Mouse (Mus musculus) midbrain, embryonic 11.5 days (tissue): Measurements from ENCODE around the gene Sec61b. TPM values are rescaled to one million over a fixed set of nuclear protein-coding genes. Genes with fewer than 3 reads are reported as not detected.

Experiments
- ATAC-seq: fragments of 200-750 bp; cut with Nextera tagmentation; 2 replicates; pipeline ENCODE4 v1.8.0; 2017; ENCODE audit warnings: moderate TSS enrichment, moderate library complexity; ENCODE audit not compliant: low FRiP score
- DNase-seq: peaks from one replicate; pipeline ENCODE4 v3.0.0; 2015; ENCODE audit warnings: low spot score; ENCODE audit errors: missing footprints
- H3K27ac ChIP-seq: fragments of 300-500 bp; sonication (generic); 2 replicates; pipeline ENCODE4 v1.5.1; 2014; ENCODE audit warnings: low read depth, low read length
- H3K27me3 ChIP-seq: fragments of 300-500 bp; sonication (generic); 2 replicates; pipeline ENCODE4 v1.6.1; 2014; ENCODE audit warnings: mild to moderate bottlenecking, low read length, moderate library complexity, mixed read lengths; ENCODE audit not compliant: control insufficient read depth, insufficient read depth
- H3K36me3 ChIP-seq: fragments of 300-500 bp; sonication (generic); 2 replicates; pipeline ENCODE4 v1.6.1; 2014; ENCODE audit warnings: mild to moderate bottlenecking, low read length, moderate library complexity, mixed read lengths; ENCODE audit not compliant: control insufficient read depth, insufficient read depth
- H3K4me1 ChIP-seq: fragments of 300-500 bp; sonication (generic); 2 replicates; pipeline ENCODE4 v1.6.1; 2014; ENCODE audit warnings: low read length; ENCODE audit not compliant: control insufficient read depth, insufficient read depth
- H3K4me2 ChIP-seq: fragments of 300-500 bp; sonication (generic); 2 replicates; pipeline ENCODE4 v1.6.1; 2014; ENCODE audit warnings: mild to moderate bottlenecking, moderate library complexity
- H3K4me3 ChIP-seq: fragments of 300-500 bp; sonication (generic); 2 replicates; pipeline ENCODE4 v1.5.1; 2014; ENCODE audit warnings: low read depth, low read length
- H3K9ac ChIP-seq: fragments of 300-500 bp; sonication (generic); 2 replicates; pipeline ENCODE4 v1.6.1; 2014; ENCODE audit warnings: low read length
- H3K9me3 ChIP-seq: fragments of 300-500 bp; sonication (generic); 2 replicates; pipeline ENCODE4 v1.6.1; 2016; ENCODE audit warnings: low read length; ENCODE audit not compliant: control insufficient read depth
- WGBS: fragments of 180-500 bp; shearing (Covaris S2); extraction: QIAGEN DNeasy Blood & Tissue Kit; methylation state at CpG from one replicate; pipeline ENCODE4 v1.1.7; 2014; 5-methylcytosine and 5-hydroxymethylcytosine counted together
- polyA plus RNA-seq: library from polyadenylated mRNA; unstranded; fragments of >200 nt; fragmentation: Nextera tagmentation; extraction: Ambion mirVana; gene quantifications from 2 replicates; pipeline ENCODE4 v1.2.1, GENCODE M21; 2014

Gene Sec61b
- polyA plus RNA-seq, 1 experiment from 2014 or later = 364 TPM

DNA sequence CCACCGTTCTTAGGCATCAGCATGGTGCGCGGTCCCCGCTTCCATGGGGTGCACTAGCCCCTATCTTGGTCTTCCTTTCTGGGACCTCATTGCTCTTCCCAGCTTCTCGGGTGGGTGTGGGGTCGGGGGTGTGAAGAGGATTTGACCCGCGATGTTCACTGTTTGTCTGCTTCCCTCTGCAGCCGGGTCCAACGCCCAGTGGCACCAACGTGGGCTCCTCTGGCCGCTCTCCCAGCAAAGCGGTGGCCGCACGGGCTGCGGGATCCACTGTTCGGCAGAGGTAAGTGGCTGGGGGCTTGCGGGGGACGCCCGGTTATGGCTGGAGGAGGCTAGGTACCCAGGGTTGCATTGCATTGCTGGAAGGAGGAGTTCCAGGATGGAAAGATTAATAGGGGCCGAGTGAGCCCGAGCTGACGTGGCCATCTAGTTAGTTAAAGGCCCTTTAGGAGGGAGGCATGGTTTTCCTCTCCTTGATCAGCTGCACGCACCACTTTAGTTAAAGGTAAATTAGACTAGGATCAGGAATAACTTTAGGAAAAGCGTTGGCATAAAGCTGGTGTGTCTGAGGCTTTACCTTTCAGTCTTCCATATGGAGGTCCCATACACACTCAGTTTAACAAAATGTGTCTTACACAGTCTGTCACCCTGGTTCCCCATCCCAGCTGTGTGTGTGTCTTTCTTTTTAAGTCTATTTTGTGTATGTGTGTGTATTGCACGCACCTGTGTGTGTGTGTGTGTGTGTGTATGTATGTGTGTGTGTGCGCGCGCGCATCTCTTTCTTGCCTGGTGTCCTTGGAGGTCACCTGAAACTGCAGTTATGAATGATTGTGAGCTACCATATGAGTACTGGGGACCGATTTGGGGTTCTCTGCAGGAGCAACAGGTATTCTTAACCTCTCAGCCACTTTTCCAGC, 529 bp downstream of the Sec61b start:
- DNase-seq (no peak), ATAC-seq (no peak)
- no peaks in the 10 kb centered on the region for H3K9me3 ChIP-seq
- peak overlapping the region; percentile 91 for H3K9ac ChIP-seq
- no peaks in the 10 kb centered on the region for H3K27me3 ChIP-seq
- peaks cover 14% of the 10 kb centered on the region for H3K4me1 ChIP-seq
- peak overlapping the region; percentile 75 for H3K4me2 ChIP-seq
- peak overlapping the region; percentile 95 for H3K27ac ChIP-seq
- H3K4me3 ChIP-seq = peak overlapping the region; percentile 79
- WGBS = 13% methylated on average over 31 of the region's 31 CpGs
- peaks cover 20% of the 10 kb centered on the region for H3K36me3 ChIP-seq

DNA sequence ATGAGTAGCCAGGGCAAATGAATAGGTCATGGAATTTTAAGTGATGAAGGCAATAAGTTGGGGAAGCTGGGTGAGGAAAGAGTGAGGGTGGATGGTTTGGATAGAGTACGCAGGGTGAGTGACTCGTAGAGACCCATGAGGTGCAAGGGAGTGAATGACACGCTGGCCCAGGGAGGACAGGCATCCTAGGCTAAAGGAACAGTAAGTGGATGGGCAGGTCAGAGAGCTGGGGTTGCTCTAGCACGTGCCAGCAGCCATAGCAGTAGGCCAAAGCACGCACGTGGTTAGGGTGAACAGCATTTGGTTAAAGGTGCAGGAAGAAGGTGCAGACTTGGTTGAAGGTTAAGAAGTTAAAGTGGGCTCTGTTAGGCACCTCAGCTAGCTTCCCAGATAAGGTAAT, 3.1 kb downstream of the Sec61b start:
- Histone ChIP-seq H3K27me3 (no peaks in the 10 kb centered on the region), H3K4me2 (no peak overlapping the region), H3K9ac (no peak overlapping the region), H3K27ac (no peak overlapping the region), H3K4me1 (peaks cover 14% of the 10 kb centered on the region), H3K36me3 (peaks cover 11% of the 10 kb centered on the region), H3K9me3 (no peaks in the 10 kb centered on the region), H3K4me3 (no peak overlapping the region)
- WGBS = 94% methylated on average over 6 of the region's 6 CpGs
- DNase-seq = no peak
- no peak for ATAC-seq

DNA sequence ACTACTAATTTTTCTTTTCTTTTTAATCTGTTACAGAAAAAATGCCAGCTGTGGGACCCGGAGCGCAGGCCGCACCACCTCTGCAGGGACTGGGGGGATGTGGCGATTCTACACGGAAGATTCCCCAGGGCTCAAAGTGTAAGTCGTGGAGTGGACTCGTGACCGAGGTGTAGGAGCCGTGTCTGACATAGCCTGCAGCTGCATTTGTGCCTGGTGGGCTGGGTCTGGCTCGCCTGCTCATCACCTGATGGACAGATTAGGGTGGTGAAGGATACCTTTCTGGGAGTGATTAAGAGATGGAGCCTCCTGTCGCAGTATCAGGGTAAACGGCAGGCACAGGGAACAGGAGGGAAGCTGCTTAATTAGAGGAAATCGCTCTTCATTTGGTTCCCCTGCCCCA, 5.6 kb downstream of the Sec61b start:
- peaks cover 11% of the 10 kb centered on the region for H3K36me3 ChIP-seq
- WGBS = 93% methylated on average over 13 of the region's 13 CpGs
- peaks cover 7% of the 10 kb centered on the region for H3K4me1 ChIP-seq
- H3K27me3 ChIP-seq = no peaks in the 10 kb centered on the region
- no peak overlapping the region for H3K9ac ChIP-seq
- H3K4me2 ChIP-seq = no peak overlapping the region
- DNase-seq (no peak), ATAC-seq (no peak)
- no peak overlapping the region for H3K4me3 ChIP-seq
- no peaks in the 10 kb centered on the region for H3K9me3 ChIP-seq
- no peak overlapping the region for H3K27ac ChIP-seq

- Histone ChIP-seq H3K27me3 (no peaks in the 10 kb centered on the region), H3K4me3 (no peak overlapping the region), H3K4me2 (no peak overlapping the region), H3K9ac (no peak overlapping the region), H3K36me3 (peaks cover 11% of the 10 kb centered on the region), H3K4me1 (peaks cover 2% of the 10 kb centered on the region; the same call in 1 of the 2 replicates), H3K9me3 (no peaks in the 10 kb centered on the region), H3K27ac (no peak overlapping the region)
- DNase-seq = no peak
- WGBS = 92% methylated on average over 9 of the region's 9 CpGs
- ATAC-seq = no peak
Measured at GRCm38 (mm10) chr4:47480576-47480975, 6.1 kb downstream of the Sec61b start.

DNA sequence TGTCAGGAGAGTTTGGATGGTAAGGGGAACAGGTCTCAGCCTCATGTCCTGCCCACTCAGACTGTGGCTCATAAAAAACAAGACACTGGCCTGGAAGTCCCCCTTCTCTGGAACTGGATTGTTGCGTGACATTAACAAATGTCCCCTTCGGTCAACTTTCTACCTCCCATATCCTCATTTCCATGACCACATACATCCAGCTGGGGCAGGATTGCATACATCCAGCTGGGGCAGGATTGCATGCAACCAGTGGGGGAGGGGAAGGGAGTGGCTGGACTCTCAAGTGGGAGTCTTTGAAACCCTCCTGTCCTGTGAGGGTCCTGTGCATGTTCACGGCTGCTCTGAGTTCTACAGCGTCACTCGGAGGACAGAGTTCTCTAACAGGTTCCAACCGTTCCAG, 16.8 kb downstream of the Sec61b start:
- Histone ChIP-seq H3K9ac (no peak overlapping the region), H3K36me3 (no peaks in the 10 kb centered on the region), H3K27me3 (no peaks in the 10 kb centered on the region), H3K4me1 (no peaks in the 10 kb centered on the region), H3K9me3 (no peaks in the 10 kb centered on the region), H3K4me2 (no peak overlapping the region), H3K27ac (no peak overlapping the region), H3K4me3 (no peak overlapping the region)
- ATAC-seq (no peak), DNase-seq (no peak)
- WGBS = 91% methylated on average over 6 of the region's 6 CpGs

GRCm38 (mm10) chr4:47492311-47493086, 18.0 kb downstream of the Sec61b start:
- no peak for DNase-seq
- no peak overlapping the region for H3K4me2 ChIP-seq
- H3K9me3 ChIP-seq = no peaks in the 10 kb centered on the region
- 69% methylated on average over 12 of the region's 12 CpGs for WGBS
- ATAC-seq = peak; percentile 47; the same call in 1 of the 2 replicates
- H3K27me3 ChIP-seq = no peaks in the 10 kb centered on the region
- H3K4me3 ChIP-seq = no peak overlapping the region
- H3K36me3 ChIP-seq = no peaks in the 10 kb centered on the region
- H3K27ac ChIP-seq = no peak overlapping the region; the same call in 1 of the 2 replicates
- H3K9ac ChIP-seq = no peak overlapping the region
- no peaks in the 10 kb centered on the region for H3K4me1 ChIP-seq

DNA sequence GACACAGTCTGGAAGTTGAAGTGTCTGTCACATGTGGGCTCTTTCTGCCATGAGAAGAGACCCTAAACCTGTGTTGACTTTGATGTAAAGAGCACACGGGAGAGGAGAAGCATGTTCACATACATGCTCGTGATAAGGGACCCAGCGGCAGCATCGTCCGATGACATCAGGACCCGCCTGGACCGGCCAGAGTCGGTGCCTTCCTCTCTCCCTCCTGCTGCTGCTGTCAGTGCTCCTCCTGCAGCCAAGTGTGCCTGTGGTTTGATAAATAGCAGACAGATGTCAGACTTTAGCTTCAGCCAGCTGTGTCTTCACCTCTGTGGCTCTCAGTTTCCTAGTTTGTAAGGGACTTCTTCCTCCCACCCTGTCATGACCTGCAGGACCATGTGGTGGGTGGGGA, 19.0 kb downstream of the Sec61b start:
- Histone ChIP-seq H3K27ac (no peak overlapping the region), H3K4me1 (no peaks in the 10 kb centered on the region), H3K36me3 (no peaks in the 10 kb centered on the region), H3K9me3 (no peaks in the 10 kb centered on the region), H3K4me3 (no peak overlapping the region), H3K9ac (no peak overlapping the region), H3K4me2 (no peak overlapping the region), H3K27me3 (no peaks in the 10 kb centered on the region)
- DNase-seq = no peak
- 72% methylated on average over 8 of the region's 8 CpGs for WGBS
- no peak for ATAC-seq

- H3K27me3 ChIP-seq = no peaks in the 10 kb centered on the region
- H3K4me2 ChIP-seq = no peak overlapping the region
- H3K4me1 ChIP-seq = no peaks in the 10 kb centered on the region
- no peaks in the 10 kb centered on the region for H3K9me3 ChIP-seq
- 85% methylated on average over 1 of the region's 1 CpGs for whole genome bisulfite sequencing
- H3K4me3 ChIP-seq = no peak overlapping the region
- ATAC-seq (no peak), DNase-seq (no peak)
- no peak overlapping the region for H3K27ac ChIP-seq
- no peak overlapping the region for H3K9ac ChIP-seq
- no peaks in the 10 kb centered on the region for H3K36me3 ChIP-seq
Measured at GRCm38 (mm10) chr4:47494137-47494536, 19.7 kb downstream of the Sec61b start.

- WGBS = 88% methylated on average over 2 of the region's 2 CpGs
- no peak for DNase-seq
Measured at GRCm38 (mm10) chr4:47494686-47495085, 20.2 kb downstream of the Sec61b start.

More at GRCm38 (mm10) chr4:47494686-47495085, 20.2 kb downstream of the Sec61b start:
- Histone ChIP-seq H3K27ac (no peak overlapping the region), H3K36me3 (no peaks in the 10 kb centered on the region), H3K27me3 (no peaks in the 10 kb centered on the region), H3K9me3 (no peaks in the 10 kb centered on the region), H3K4me3 (no peak overlapping the region), H3K9ac (no peak overlapping the region), H3K4me2 (no peak overlapping the region), H3K4me1 (no peaks in the 10 kb centered on the region)
- no peak for ATAC-seq
